Mouse (Mus musculus) activated CD4-positive, CD25-positive, alpha-beta regulatory T cell, adult 9 weeks (primary cell): Measurements from ENCODE around the gene H2afv. TPM values are rescaled to one million over a fixed set of nuclear protein-coding genes. Genes with fewer than 3 reads are reported as not detected.

Experiments
- polyA plus RNA-seq: library from polyadenylated mRNA; unstranded; fragments of 100-300 nt; shearing (Covaris generic); gene quantifications from one replicate; pipeline ENCODE4 v1.2.1, GENCODE M21; 2017

The H2afv gene
- polyA plus RNA-seq, result 152 TPM

DNA sequence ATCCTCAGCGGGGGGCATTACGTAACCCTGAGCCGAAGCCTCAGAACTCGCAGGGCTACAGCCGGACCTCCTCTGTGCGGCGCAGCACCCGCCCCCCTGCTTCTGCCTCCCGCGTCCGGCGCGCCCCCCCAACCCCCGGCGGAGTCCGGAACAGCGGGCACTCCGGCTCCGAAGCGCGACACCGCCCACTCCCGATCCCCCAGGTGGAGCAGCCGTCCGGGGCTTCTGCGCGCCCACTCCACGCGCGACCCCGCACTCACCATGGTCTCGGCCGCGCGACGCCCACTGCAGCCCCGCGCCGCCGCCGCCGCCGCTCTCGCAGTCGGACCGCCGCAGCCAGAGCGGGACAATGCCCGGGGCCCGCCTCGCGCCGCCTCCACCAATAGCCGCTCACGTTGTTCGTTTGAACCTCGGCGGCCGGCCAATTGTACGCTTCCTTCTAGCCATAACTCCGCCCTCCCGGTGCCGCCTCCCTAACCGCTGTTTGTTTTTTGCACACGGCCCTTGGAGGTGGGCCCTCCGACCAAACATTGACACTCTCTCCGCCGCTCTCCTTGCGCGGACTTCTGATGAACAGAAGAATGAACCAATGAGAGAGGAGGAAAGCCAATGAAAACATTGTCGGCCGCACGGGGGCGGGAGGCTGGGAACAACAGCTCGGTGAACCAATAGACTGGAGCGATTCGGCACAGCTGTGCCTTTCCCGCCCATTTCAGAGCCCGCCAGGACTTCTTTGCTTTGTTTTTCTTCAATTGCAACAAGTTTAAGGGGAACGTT is at the start of gene H2afv:
Gene H2afv (minus strand): TSS at position 367 of the 777 bp plus-strand sequence.

DNA sequence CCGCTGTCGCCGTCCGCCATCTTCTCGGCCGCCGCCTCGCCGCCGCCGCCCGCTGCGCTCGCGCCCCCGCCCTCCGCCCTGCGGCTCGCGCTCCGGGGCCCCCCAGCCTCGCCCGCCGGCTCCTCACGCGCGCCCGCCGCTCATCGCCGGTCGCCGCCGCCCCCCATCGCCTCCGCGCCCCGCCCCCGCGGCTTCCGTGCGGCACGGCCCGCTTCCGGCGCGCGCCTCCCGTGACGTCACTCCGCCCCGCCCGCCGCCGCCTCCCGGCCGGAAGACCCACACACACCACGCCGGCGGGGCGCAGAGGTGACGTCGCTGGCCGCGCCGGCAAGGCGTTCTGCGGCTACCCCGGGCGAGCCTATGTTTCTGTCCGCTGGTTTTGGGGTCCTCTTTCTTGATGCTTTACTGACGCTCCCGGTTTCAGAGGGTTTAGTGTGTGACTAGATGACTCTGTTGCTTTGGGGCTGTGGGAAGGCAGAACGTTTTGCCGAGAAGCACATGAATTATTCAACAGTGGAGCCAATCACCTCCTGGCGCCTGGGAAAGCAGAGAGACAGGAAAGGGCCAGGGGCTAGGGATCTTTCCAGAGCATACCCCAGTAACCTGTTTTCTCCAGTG is 31.7 kb upstream of the H2afv start, which contains the start of gene Purb:
Gene Purb (minus strand): TSS at position 51 of the 618 bp plus-strand sequence.

DNA sequence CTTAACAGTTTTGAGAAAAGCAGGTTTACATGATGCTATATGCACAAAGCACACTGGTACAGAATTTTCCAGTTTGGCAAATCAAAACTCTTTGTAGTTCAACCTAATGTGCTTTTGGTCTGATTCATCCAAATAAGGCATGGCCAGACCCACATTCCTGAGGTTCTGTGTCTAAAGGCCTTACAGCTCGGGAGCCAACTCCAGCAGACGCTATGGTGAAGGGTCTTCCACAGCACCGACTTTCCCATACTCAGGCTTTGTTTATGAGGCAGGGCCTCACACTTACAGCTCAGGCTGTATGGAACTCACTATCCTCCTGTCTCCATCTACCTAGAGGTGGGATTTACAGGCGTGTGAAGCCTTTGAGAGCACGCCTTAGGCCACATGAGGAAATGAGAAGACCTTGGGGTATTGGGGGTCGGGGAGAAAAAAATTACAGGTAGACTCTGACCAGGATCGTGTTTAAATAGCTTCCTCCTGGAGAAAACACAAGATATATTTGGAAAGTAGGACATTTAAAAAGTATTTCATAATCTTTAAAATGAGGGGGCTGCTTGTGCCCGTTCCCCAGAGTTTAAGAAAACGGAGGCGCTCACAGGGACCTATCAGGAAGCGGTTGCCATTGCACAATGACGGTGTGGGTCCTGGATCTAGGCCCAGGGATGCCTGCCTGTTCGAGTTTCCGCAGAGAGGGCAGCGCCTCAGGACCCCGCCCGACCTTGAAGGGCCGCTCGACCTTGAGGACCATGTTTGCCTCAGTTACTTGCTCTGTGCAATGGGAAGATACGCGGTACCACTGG is 29.3 kb downstream of the H2afv start, which contains the start of gene Ppia:
Gene Ppia (plus strand): TSS at position 693 of the 800 bp plus-strand sequence.

DNA sequence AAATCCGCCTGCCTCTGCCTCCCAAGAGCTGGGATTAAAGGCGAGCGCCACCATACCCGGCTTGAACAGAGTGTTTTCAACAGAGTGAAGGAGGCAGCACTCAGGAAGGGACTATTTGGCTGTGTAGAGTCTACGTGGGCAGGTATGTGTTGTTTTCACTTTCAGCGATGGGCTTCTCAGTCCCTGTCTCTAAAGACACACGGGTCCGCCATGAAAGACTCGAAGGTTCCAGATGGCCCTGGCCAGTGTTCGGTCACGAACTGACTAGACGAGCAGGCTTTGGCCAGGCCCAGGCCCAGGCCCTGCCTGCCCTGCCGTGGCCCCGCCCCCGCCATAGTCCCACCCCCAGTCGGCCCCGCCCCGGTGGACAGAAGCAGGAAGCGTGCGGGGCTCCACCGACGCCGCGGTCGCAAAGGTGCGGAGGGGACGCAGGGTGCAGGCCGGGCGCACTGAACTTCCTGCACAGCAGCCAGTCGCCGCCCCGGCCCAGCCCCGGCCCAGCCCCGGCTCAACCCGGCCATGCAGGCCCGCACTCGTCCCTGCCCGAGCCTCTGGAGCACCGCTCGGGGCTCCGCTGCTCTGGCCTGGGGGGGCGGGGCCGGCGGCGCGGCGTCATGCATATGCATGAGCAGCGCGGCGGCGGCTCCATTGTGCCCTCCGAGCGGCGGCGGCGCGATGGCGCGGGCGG is 55.4 kb downstream of the H2afv start, which contains the start of gene Zmiz2:
Gene Zmiz2 (plus strand): TSS at position 349 of the 688 bp plus-strand sequence.

Other genes starting within 250 kb of the H2afv start
- gene A730071L15Rik, start 244.4 kb downstream of the H2afv start, polyA plus RNA-seq, result not detected
- 51.3 TPM for gene Nudcd3, start 244.0 kb downstream of the H2afv start, polyA plus RNA-seq
- not detected for gene Npc1l1, start 214.3 kb downstream of the H2afv start, polyA plus RNA-seq
- 75.1 TPM for gene Ddx56, start 176.7 kb downstream of the H2afv start, polyA plus RNA-seq
- gene Tmed4, start 169.6 kb downstream of the H2afv start, polyA plus RNA-seq, result 64.2 TPM
- gene Ogdh, start 152.8 kb downstream of the H2afv start, polyA plus RNA-seq, result 205 TPM
- gene Zmiz2, start 55.4 kb downstream of the H2afv start, polyA plus RNA-seq, result 25.8 TPM
- 4,542 TPM for gene Ppia, start 29.0 kb downstream of the H2afv start, polyA plus RNA-seq
- gene Purb, start 31.5 kb upstream of the H2afv start, polyA plus RNA-seq, result 7.0 TPM
- 219 TPM for gene Myo1g, start 76.5 kb upstream of the H2afv start, polyA plus RNA-seq
- gene Ccm2, start 102.4 kb upstream of the H2afv start, polyA plus RNA-seq, result 344 TPM
- 1.2 TPM for gene Nacad, start 161.6 kb upstream of the H2afv start, polyA plus RNA-seq
- 15.3 TPM for gene Tbrg4, start 181.6 kb upstream of the H2afv start, polyA plus RNA-seq
- not detected for gene Wap, start 194.2 kb upstream of the H2afv start, polyA plus RNA-seq
- 5.8 TPM for gene Ramp3, start 214.1 kb upstream of the H2afv start, polyA plus RNA-seq